Mouse (Mus musculus): ENCODE measurements at regions not wholly inside any gene's neighbourhood (a gene's known extent, or its start where the extent isn't known, plus 50 kb on each side); places are given as distances from the start of the nearest gene placed in this dataset.
A peak's percentile ranks its signal among the peaks of the same experiment; 100 is the strongest.

DNA sequence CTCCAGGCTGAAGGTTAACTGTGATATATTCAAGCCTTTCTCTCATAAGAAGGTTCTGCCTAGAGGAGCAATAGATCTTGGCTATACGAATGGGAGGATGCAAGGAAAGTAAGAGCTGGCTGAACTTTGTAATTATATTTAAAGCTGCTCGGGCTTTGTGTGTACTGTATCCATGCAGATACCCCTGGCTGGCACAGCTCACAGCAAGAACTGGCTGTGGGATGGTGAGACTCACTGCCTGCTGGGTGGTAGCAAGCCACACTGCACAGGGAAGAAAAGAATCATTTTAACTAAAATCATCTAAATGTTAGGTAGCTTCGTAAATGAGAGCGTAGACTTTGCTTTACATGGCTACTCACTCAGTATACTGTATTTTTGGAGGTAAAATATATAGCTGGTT, 599.2 kb downstream of the Bcl11a start:
- WGBS = 91% methylated on average over 4 of the region's 4 CpGs
- H3K4me1 ChIP-seq = peaks cover 6% of the 10 kb centered on the region; the same call in 1 of the 2 replicates

DNA sequence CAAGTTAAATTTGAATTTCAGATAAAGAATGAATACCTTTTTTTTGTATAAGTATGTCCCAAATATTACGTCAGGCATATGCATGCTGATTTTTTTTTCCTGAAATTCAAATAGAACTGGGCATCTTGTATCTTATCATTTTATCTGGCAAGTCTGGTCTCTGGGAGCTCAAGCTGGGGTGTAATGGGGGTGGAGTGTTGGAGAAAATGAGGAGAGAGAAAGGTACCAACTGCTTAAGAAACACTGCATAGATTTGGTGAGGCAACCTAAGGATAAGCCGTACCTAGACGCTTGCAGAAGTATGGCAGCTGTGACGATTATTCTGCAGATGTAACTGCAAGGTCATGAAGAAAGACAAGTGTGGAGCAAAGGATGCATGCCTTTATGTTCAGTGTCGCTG, 601.7 kb downstream of the Bcl11a start:
- H3K27ac ChIP-seq = no peak overlapping the region
- H3K9ac ChIP-seq = no peak overlapping the region
- peaks cover 2% of the 10 kb centered on the region; the same call in 1 of the 2 replicates for H3K4me1 ChIP-seq
- H3K36me3 ChIP-seq = no peaks in the 10 kb centered on the region
- no peak for ATAC-seq (ENCODE audit: insufficient number of reproducible peaks, insufficient read depth, low FRiP score, low TSS enrichment)
- no peaks in the 10 kb centered on the region for H3K9me3 ChIP-seq
- 91% methylated on average over 5 of the region's 5 CpGs for WGBS
- H3K27me3 ChIP-seq = no peaks in the 10 kb centered on the region
- no peak overlapping the region for H3K4me2 ChIP-seq (replicated peaks)
- H3K4me3 ChIP-seq = no peak overlapping the region

More for the DNA sequence above, 599.2 kb downstream of the Bcl11a start:
- Histone ChIP-seq H3K9ac (no peak overlapping the region), H3K27me3 (no peaks in the 10 kb centered on the region), H3K27ac (no peak overlapping the region), H3K36me3 (no peaks in the 10 kb centered on the region), H3K9me3 (no peaks in the 10 kb centered on the region), H3K4me2 (replicated peaks) (no peak overlapping the region), H3K4me3 (no peak overlapping the region)
- ATAC-seq (ENCODE audit: insufficient number of reproducible peaks, insufficient read depth, low FRiP score, low TSS enrichment) = no peak

DNA sequence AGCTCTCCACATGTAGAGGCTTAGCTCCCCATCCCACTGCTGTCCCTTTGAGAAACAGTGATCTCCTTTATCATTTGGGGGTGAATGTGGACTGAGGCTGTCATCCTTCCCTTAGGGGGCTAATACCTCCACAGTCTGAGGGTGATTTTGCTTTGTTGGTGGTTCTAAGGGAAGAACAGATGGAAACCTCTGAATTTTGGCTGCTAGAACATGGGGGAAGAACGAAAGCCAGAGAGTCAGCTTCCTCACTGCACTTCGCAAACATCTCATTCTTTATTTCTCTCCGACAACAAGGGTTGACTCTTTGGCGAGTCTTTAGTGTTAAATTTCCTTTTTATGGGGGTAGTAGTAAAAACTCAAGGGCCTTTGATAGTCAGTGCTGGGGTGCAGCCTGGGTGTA, 604.6 kb downstream of the Bcl11a start:
- Histone ChIP-seq H3K4me1 (no peaks in the 10 kb centered on the region), H3K4me2 (replicated peaks) (no peak overlapping the region), H3K9me3 (no peaks in the 10 kb centered on the region), H3K36me3 (no peaks in the 10 kb centered on the region), H3K27me3 (no peaks in the 10 kb centered on the region), H3K9ac (no peak overlapping the region), H3K4me3 (no peak overlapping the region), H3K27ac (no peak overlapping the region)
- ATAC-seq (ENCODE audit: insufficient number of reproducible peaks, insufficient read depth, low FRiP score, low TSS enrichment) = no peak
- WGBS = 89% methylated on average over 4 of the region's 4 CpGs

DNA sequence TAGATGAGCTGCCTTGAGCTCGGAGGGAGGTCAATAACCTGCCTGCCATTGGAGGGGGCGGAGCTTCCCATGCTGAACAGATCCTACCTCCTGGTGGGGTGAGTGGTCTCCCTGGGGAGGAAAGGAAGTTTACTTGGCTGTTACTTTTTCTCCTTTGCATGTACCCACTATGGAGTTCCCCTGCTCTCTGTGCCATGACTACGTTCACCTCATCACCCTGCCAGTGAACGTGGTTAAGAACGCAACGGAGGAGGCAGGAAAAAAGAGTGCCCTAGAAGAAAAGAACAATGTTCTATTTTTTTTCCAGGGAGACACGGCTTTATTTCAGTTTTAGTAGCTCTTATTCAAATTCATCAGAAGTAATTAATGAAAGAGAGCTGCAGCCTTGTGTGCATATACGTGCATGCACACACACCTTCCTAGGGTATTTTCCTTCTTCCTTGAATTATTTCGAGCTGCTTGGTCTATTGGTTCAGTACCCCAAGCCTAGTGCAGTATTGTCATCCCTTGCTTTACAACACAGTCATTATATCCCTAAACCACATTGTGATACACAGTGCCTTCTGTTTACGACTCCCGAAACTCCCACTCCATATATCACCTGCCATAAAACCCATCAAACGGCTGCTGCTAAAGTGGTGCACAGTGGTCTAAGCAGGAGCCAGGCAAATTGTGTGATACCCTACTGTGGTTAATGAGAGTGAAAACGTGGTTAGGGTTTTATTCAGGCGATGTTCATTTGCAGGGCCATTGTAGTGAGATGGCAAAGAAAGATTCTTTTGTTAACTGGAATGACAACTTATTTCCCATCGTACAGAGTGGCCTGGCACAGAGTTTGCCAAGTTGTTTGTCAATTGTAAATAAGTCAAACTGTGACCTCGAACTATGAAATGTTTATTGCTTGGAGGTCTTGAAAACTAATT, 608.0 kb downstream of the Bcl11a start:
- 77% methylated on average over 16 of the region's 16 CpGs for WGBS
- no peak overlapping the region for H3K9ac ChIP-seq
- H3K4me2 ChIP-seq (replicated peaks) = no peak overlapping the region
- no peaks in the 10 kb centered on the region for H3K27me3 ChIP-seq
- H3K27ac ChIP-seq = no peak overlapping the region
- no peaks in the 10 kb centered on the region for H3K9me3 ChIP-seq
- no peaks in the 10 kb centered on the region for H3K36me3 ChIP-seq
- H3K4me3 ChIP-seq = no peak overlapping the region
- H3K4me1 ChIP-seq = no peaks in the 10 kb centered on the region
- ATAC-seq (ENCODE audit: insufficient number of reproducible peaks, insufficient read depth, low FRiP score, low TSS enrichment) = no peak

DNA sequence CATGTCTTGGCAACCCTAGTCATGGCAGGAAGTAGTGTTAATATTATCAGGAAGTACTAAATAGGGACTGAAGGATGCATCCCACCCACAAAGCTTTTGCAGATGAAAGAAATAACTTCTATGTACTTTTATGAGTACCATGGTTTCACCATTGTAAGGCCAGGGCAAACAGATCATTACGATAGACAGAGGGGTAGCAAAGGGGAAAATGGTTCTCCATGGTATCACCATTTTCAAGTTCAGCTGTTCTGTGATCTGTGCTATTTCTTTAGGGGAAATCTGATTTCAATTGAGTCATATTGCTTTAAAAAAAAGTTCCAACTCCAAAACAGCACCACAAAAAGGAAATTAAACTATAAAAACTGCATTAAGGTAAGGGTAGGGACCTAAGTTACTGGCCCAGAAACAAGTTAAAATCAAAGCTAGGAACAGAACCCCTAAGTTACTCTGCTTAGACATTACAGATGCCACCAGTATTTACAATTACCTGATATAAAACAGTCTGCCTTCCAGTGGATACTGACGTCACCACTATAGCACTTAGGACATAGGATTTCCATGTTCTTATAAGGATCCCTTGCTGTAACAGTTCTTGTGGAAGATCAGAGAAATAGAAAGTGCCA, 610.4 kb downstream of the Bcl11a start:
- H3K27me3 ChIP-seq = no peaks in the 10 kb centered on the region
- no peak overlapping the region for H3K9ac ChIP-seq
- no peaks in the 10 kb centered on the region for H3K36me3 ChIP-seq
- no peak for ATAC-seq (ENCODE audit: insufficient number of reproducible peaks, insufficient read depth, low FRiP score, low TSS enrichment)
- no peak overlapping the region for H3K4me3 ChIP-seq
- no peak overlapping the region for H3K4me2 ChIP-seq (replicated peaks)
- 80% methylated on average over 2 of the region's 2 CpGs for WGBS
- no peak overlapping the region for H3K27ac ChIP-seq
- H3K9me3 ChIP-seq = no peaks in the 10 kb centered on the region
- no peaks in the 10 kb centered on the region for H3K4me1 ChIP-seq

DNA sequence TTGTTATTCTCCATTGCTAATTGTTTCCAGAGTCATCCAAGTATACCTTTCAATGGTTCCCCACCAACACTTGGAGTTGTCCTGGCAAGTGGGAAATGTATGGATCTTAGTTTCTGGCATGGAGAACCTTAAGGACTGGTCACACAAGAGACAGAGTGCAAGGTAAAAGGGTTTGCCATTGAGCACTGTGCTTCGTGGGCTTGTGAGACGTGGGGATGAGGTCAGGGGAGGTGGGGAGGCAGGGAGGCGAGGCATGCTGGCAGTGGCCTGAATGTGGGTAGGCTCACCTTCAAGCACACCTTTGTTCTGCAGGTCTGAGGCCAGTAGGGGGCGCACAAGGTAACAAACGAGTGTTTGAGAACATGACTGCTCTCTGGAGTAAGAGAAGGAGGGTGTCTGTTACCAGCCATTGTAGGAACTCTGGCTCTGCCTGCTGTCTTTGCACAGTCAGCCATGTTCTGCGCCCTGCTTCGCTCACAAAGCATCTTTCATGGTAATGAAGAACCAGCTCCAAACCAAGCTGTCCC, 612.0 kb downstream of the Bcl11a start:
- no peaks in the 10 kb centered on the region for H3K9me3 ChIP-seq
- H3K4me1 ChIP-seq = no peaks in the 10 kb centered on the region
- no peaks in the 10 kb centered on the region for H3K27me3 ChIP-seq
- 40% methylated on average over 7 of the region's 7 CpGs for WGBS
- H3K9ac ChIP-seq = no peak overlapping the region
- H3K27ac ChIP-seq = no peak overlapping the region
- no peak overlapping the region for H3K4me3 ChIP-seq
- no peaks in the 10 kb centered on the region for H3K36me3 ChIP-seq
- H3K4me2 ChIP-seq (replicated peaks) = no peak overlapping the region
- peak; percentile 56; the same call in 1 of the 2 replicates for ATAC-seq (ENCODE audit: insufficient number of reproducible peaks, insufficient read depth, low FRiP score, low TSS enrichment)

DNA sequence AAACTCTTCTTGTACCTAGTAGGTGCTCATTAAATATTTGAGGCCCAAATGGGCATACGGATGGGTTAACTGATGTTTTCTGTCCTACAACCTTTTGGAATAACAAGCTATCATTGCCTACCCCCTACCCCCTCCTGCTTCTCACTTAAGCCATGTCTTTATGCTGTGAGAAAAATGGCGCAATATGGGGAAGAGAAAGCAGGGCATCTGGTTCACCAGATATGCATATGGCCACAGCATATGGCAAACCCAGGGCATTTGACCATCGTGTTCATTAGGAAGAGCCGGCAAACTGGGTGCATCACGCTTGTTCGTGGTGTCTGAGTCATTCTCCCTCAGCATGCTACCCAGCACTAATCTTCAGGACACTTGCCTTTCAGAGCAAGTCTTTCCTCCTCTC, 616.1 kb downstream of the Bcl11a start:
- Histone ChIP-seq H3K27me3 (no peaks in the 10 kb centered on the region), H3K4me2 (replicated peaks) (no peak overlapping the region), H3K36me3 (no peaks in the 10 kb centered on the region), H3K4me3 (no peak overlapping the region), H3K27ac (no peak overlapping the region), H3K4me1 (peaks cover 5% of the 10 kb centered on the region; the same call in 1 of the 2 replicates), H3K9ac (no peak overlapping the region), H3K9me3 (no peaks in the 10 kb centered on the region)
- no peak for ATAC-seq (ENCODE audit: insufficient number of reproducible peaks, insufficient read depth, low FRiP score, low TSS enrichment)
- WGBS = 88% methylated on average over 6 of the region's 6 CpGs

DNA sequence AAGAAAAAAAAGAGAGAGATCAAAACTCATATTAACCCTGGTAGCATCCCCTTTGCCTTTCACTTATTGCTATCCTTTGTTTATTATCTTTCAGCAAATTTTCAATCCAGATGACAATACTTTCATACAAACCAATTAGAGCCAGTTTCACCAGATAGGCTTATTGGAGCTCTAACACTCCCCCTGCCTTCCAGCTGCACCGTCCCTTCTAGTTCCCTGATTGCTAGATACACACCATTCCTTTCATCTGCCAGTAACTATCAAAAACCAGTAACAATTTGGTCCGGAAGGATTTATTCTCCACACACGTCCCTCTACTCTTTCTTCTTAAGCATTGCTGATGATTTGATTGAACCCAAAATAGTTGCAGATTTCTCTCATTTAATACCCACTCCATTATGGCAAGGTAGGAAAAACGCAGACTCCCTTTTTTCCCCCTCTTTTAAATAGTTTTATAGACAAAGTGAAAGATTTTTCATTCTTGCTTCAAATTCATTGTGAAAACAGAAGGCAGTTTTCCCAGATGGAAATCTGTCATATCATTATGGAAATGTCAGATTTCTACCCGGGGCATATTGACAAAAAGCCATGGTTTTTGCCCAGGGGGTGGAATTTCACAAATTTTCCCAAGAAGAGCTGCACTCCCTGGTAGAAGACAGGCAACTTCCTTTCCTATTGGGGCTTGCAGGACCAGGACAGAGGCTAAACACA, 617.3 kb downstream of the Bcl11a start:
- 41% methylated on average over 5 of the region's 5 CpGs for WGBS
- Histone ChIP-seq H3K9me3 (no peaks in the 10 kb centered on the region), H3K36me3 (no peaks in the 10 kb centered on the region), H3K4me1 (peaks cover 5% of the 10 kb centered on the region; the same call in 1 of the 2 replicates), H3K4me2 (replicated peaks) (no peak overlapping the region), H3K4me3 (no peak overlapping the region), H3K27me3 (no peaks in the 10 kb centered on the region), H3K27ac (no peak overlapping the region), H3K9ac (no peak overlapping the region)
- ATAC-seq (ENCODE audit: insufficient number of reproducible peaks, insufficient read depth, low FRiP score, low TSS enrichment) = no peak

DNA sequence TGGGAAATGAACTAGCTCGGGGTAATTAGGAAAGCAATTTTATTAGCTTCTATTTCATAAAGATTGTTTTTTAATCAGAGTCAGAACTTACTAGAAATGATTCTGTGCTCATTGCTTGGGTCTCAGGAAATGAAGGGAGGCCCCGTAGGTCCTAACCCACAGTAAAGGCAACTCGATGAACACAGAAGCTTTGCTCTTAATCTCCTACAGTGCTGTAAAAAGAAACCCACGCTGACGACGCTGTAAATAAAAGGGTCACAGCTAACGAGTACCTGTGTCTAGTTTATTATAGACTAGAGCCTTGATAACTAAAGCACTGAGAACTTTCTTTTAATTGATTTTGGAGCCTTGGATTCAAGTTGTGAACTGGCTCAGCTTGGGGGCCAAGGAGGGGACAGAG, 618.7 kb downstream of the Bcl11a start:
- Histone ChIP-seq H3K4me2 (replicated peaks) (no peak overlapping the region), H3K9ac (no peak overlapping the region), H3K4me3 (no peak overlapping the region), H3K27ac (no peak overlapping the region), H3K36me3 (no peaks in the 10 kb centered on the region), H3K27me3 (no peaks in the 10 kb centered on the region), H3K9me3 (no peaks in the 10 kb centered on the region), H3K4me1 (peaks cover 5% of the 10 kb centered on the region; the same call in 1 of the 2 replicates)
- ATAC-seq (ENCODE audit: insufficient number of reproducible peaks, insufficient read depth, low FRiP score, low TSS enrichment) = no peak
- WGBS = 40% methylated on average over 7 of the region's 7 CpGs

DNA sequence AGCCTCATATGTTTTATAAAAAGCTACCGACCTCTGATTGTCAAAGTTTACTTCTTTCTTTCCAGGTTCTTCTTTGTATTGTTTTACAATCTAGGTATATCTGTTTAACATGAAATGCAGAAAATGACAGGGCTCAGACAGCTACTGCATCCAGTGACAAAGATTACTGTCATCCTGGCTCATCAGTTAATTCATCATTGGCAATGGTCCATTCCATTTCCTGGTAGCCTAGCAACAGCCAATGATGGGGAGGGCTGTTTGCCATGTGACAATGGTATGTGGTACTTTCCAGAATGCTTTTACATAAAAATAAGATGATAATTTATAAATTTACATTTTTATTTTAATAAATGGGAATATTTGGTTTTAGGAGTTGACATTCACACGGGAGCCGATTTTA, 630.9 kb downstream of the Bcl11a start:
- Histone ChIP-seq H3K4me3 (no peak overlapping the region), H3K27ac (no peak overlapping the region), H3K9ac (no peak overlapping the region), H3K4me2 (replicated peaks) (no peak overlapping the region), H3K9me3 (no peaks in the 10 kb centered on the region), H3K4me1 (no peaks in the 10 kb centered on the region), H3K27me3 (no peaks in the 10 kb centered on the region), H3K36me3 (no peaks in the 10 kb centered on the region)
- WGBS = 92% methylated on average over 3 of the region's 3 CpGs
- no peak for ATAC-seq (ENCODE audit: insufficient number of reproducible peaks, insufficient read depth, low FRiP score, low TSS enrichment)

DNA sequence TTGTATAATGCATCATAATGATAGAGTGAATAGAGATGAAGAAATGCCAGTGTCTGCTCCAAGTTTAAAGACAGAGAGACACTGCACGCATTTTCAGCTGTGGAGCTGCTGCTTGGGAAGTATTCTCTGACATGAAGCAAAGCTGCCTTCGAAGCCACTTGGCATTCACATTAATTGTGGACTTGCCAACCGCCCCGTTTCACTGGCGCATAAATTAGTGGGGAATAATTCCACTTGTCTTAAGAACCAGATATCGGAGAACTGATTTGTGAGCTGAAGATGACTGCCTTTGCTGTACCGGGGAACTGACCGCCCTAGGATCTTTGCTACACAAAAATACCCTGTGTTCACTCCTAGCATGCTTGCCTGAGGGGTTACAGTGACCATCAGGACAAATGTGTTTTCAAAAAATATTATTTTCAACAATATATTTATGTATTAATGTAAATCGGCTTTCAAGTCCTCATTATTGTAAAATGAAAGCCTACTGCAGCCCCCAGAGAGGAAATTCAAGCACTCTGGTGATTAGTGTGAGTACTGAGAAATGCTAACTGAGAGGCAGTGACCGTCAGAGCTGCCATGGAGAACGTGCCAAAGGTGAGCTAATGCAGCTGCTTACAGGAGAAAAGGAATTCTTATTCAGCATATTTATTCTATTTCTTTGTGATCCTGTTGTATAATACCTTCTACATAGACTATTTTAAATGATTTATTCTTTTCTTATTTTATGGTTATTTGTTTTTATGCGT, 638.9 kb downstream of the Bcl11a start:
- no peaks in the 10 kb centered on the region for H3K4me1 ChIP-seq
- no peak overlapping the region for H3K4me3 ChIP-seq
- 71% methylated on average over 12 of the region's 12 CpGs for WGBS
- no peaks in the 10 kb centered on the region for H3K9me3 ChIP-seq
- no peak overlapping the region for H3K27ac ChIP-seq
- H3K9ac ChIP-seq = no peak overlapping the region
- no peak overlapping the region for H3K4me2 ChIP-seq (replicated peaks)
- no peaks in the 10 kb centered on the region for H3K36me3 ChIP-seq
- ATAC-seq (ENCODE audit: insufficient number of reproducible peaks, insufficient read depth, low FRiP score, low TSS enrichment) = no peak
- H3K27me3 ChIP-seq = no peaks in the 10 kb centered on the region

Data from embryonic facial prominence, embryonic 12.5 days (tissue).